Mouse (Mus musculus) cortical plate, adult 2 months (tissue): ENCODE data around the gene Usp10.
A peak's percentile ranks its signal among the peaks of the same experiment; 100 is the strongest.

ENCODE experiments used
- CTCF ChIP-seq: fragments of 200-500 bp; IDR thresholded peaks from 2 replicates; pipeline ENCODE4 v1.5.1; 2011; ENCODE audit warnings: mild to moderate bottlenecking, control low read depth, low read length; ENCODE audit not compliant: insufficient read depth; ENCODE audit errors: extremely low read depth
- POLR2A ChIP-seq: fragments of 200-500 bp; IDR thresholded peaks from 2 replicates; pipeline ENCODE4 v1.6.1; 2011; ENCODE audit warnings: mild to moderate bottlenecking, low read length, control low read depth; ENCODE audit not compliant: insufficient read depth; ENCODE audit errors: extremely low read depth

DNA sequence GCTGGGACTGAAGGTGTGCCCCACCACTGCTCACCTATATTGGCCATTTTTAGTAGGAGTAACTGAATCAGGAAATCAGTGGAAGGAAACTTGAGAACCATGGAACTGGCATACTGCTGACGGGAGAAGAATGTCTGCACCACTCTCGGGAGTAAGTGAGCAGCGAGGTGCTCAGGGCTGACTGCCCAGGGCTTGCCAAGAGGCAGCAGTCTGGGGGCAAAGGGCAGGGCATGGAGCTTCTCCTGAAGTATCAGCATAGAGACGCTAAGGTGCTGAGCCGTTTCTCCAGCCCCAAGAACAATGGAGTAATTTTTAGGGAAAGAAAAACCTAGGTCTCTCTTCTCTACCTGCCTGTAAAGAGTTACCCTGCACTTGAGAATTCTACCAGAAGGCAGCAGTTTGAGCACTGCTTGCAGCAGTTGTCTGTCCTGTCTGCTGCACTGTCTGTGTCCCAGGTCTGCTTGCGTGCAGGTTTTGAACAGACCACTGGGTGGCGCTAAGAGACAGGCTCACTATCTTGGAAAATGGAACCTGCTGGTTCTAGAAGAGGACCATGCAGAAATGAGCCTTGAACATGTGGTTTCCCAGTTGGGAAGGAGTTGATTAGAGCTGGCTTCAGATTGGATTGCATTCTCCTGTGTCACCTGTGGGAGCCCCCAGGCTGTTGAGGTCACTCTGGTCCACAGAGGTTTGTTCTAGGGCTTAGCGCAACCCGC is 34.1 kb downstream of the Usp10 start:
- peak; percentile 97 for TF ChIP-seq CTCF
- no peak for TF ChIP-seq POLR2A
